Mouse (Mus musculus) ES-Bruce4 (cell line): ENCODE data around the gene Lrrc63. TPM values are rescaled to one million over a fixed set of nuclear protein-coding genes. Genes with fewer than 3 reads are reported as not detected.

ENCODE experiments used
- H3K27ac ChIP-seq: 2 replicates; pipeline ENCODE4 v1.5.1; 2012; ENCODE audit warnings: low read length, inconsistent platforms; ENCODE audit not compliant: insufficient read depth
- H3K27me3 ChIP-seq: 2 replicates; pipeline ENCODE4 v1.6.1; 2012; ENCODE audit warnings: mild to moderate bottlenecking, low read length, inconsistent platforms; ENCODE audit not compliant: control insufficient read depth, poor library complexity, insufficient read depth, severe bottlenecking
- H3K36me3 ChIP-seq: 2 replicates; pipeline ENCODE4 v1.6.1; 2012; ENCODE audit warnings: inconsistent platforms, mild to moderate bottlenecking, low read length, moderate library complexity; ENCODE audit not compliant: control insufficient read depth, poor library complexity, insufficient read depth, severe bottlenecking
- H3K4me1 ChIP-seq: one replicate; pipeline ENCODE4 v1.8.1; 2011; ENCODE audit warnings: low read length; ENCODE audit not compliant: control insufficient read depth, insufficient read depth
- H3K4me3 ChIP-seq: 2 replicates; pipeline ENCODE4 v1.5.1; 2011; ENCODE audit warnings: low read depth, mild to moderate bottlenecking, low read length
- H3K9ac ChIP-seq: 2 replicates; pipeline ENCODE4 v1.6.1; 2012; ENCODE audit warnings: low read depth, mild to moderate bottlenecking, inconsistent platforms; ENCODE audit not compliant: poor library complexity, severe bottlenecking
- H3K9me3 ChIP-seq: replicated peaks from 2 replicates; pipeline ENCODE4 v1.6.1; 2012; ENCODE audit warnings: mild to moderate bottlenecking, low read length, inconsistent platforms; ENCODE audit not compliant: control insufficient read depth, poor library complexity, insufficient read depth, severe bottlenecking
- CTCF ChIP-seq: IDR thresholded peaks from one replicate; pipeline ENCODE4 v1.8.1; 2011; ENCODE audit warnings: low read depth, low read length
- EP300 ChIP-seq: IDR thresholded peaks from 2 replicates; pipeline ENCODE4 v1.6.1; 2011; ENCODE audit warnings: low read depth, low read length; ENCODE audit not compliant: insufficient read depth
- POLR2A ChIP-seq: IDR thresholded peaks from one replicate; pipeline ENCODE4 v1.8.1; 2011; ENCODE audit warnings: low read length; ENCODE audit not compliant: insufficient read depth
- polyA plus RNA-seq: library from polyadenylated mRNA; stranded (reverse); fragments of >200 nt; gene quantifications from 2 replicates; pipeline ENCODE4 v1.2.4, GENCODE M21; 2011; ENCODE audit warnings: low read depth; ENCODE audit not compliant: missing spikeins, insufficient read depth, insufficient read length

Lrrc63 gene
- polyA plus RNA-seq, 1 experiment: not detected

- no peaks in the 10 kb centered on the region; the same call in 1 of the 2 replicates for H3K27me3 ChIP-seq
- H3K9ac ChIP-seq: 0 out of 2 replicates have a peak overlapping the region, but pooled peaks have one; percentile 47
- TF ChIP-seq CTCF (no peak), POLR2A (no peak)
- no peaks in the 10 kb centered on the region for H3K4me1 ChIP-seq
- H3K36me3 ChIP-seq: no peaks in the 10 kb centered on the region
- no peaks in the 10 kb centered on the region for H3K9me3 ChIP-seq
- H3K27ac ChIP-seq: no peak overlapping the region
- H3K4me3 ChIP-seq: peak overlapping the region; percentile 41
Observed at GRCm38 (mm10) chr14:75131324-75131935, 749 bp upstream of the Lrrc63 start.

- Histone ChIP-seq H3K36me3 (no peaks in the 10 kb centered on the region), H3K27me3 (no peaks in the 10 kb centered on the region; the same call in none of the 2 replicates), H3K4me1 (no peaks in the 10 kb centered on the region), H3K9ac (no peak overlapping the region), H3K9me3 (no peaks in the 10 kb centered on the region), H3K27ac (no peak overlapping the region), H3K4me3 (no peak overlapping the region)
- no peak for TF ChIP-seq CTCF
- TF ChIP-seq EP300: no peak
- TF ChIP-seq POLR2A: no peak
Observed at GRCm38 (mm10) chr14:75121658-75122057, 9.0 kb downstream of the Lrrc63 start.

DNA sequence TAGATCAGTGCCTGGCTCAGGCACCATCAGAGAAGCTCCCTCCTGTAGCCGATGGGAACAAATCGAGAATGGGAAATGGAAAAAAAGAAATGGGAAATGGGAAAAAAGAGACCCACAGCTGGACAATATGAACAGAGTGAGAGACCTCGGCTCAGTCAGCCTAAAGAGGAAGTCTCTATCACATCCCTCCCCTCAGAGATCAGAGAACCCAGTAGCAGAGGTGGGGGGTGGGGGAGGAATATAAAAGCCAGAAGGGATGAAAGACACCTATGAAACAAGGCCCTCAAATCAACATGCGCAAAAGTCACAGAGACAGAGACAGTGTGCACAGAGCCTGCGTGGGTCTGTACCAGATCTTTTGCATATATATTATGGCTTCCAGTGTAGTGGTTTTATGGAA lies 27.7 kb downstream of the Lrrc63 start:
- no peak overlapping the region for H3K27ac ChIP-seq
- H3K4me3 ChIP-seq: no peak overlapping the region
- H3K9ac ChIP-seq: no peak overlapping the region
- no peaks in the 10 kb centered on the region for H3K4me1 ChIP-seq
- H3K9me3 ChIP-seq: no peaks in the 10 kb centered on the region
- no peaks in the 10 kb centered on the region for H3K36me3 ChIP-seq
- TF ChIP-seq POLR2A (no peak), CTCF (no peak), EP300 (no peak)
- no peaks in the 10 kb centered on the region for H3K27me3 ChIP-seq

- no peaks in the 10 kb centered on the region for H3K4me1 ChIP-seq
- TF ChIP-seq EP300: no peak
- no peak for TF ChIP-seq CTCF
- TF ChIP-seq POLR2A: no peak
- no peak overlapping the region for H3K4me3 ChIP-seq
- no peaks in the 10 kb centered on the region for H3K36me3 ChIP-seq
- no peaks in the 10 kb centered on the region for H3K9me3 ChIP-seq
- no peak overlapping the region for H3K27ac ChIP-seq
- H3K27me3 ChIP-seq: no peaks in the 10 kb centered on the region
- H3K9ac ChIP-seq: no peak overlapping the region
Observed at GRCm38 (mm10) chr14:75077946-75078345, 52.7 kb downstream of the Lrrc63 start.

DNA sequence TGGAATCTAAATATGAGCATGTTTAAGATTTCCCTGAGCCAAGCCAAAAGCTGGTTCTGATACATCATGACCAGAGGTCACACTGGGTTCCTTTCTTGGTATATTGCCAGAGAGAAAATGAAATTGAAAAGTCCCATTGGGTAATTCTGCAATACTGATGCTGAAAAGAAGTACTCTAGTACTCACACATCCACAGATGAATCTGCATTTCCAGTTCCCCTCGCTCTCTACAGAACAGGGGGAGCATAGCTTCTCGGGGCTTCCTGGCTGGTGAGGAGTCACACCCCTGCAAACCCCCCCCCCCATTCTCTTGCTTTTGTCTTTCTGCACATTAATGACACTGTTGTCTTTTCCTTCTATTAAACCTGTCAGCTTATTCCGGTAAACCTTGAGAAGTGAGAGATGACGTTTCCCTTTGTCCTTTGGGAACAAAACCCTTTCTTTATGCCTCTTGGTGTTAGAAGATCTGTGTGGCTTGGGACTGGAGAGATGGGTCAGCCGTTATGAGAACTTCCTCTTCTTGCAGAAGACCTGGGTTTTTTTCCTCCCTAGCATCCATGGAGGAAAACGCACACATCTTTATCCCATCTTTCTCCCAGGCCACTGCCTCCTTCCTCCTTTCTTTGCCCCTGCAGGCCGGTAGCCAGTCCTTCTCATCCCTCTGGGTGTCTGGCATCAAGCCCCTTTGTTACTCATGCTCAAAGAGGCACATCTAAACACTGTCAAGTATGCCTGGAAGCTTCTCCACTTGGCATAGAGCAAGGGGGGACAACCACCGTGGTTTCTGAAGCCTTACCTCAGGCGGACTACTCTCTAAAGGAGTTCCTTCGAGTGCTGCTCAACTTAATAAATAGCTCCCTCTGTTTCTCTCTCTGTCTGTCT lies 55.1 kb downstream of the Lrrc63 start:
- H3K27ac ChIP-seq: no peak overlapping the region
- no peaks in the 10 kb centered on the region for H3K4me1 ChIP-seq
- H3K4me3 ChIP-seq: no peak overlapping the region
- H3K36me3 ChIP-seq: no peaks in the 10 kb centered on the region
- H3K9me3 ChIP-seq: no peaks in the 10 kb centered on the region
- TF ChIP-seq EP300 (no peak), CTCF (no peak), POLR2A (no peak)
- no peaks in the 10 kb centered on the region for H3K27me3 ChIP-seq
- H3K9ac ChIP-seq: no peak overlapping the region

GRCm38 (mm10) chr14:75071091-75071490 lies 59.6 kb downstream of the Lrrc63 start:
- no peak for TF ChIP-seq POLR2A
- TF ChIP-seq EP300: no peak
- TF ChIP-seq CTCF: no peak
- Histone ChIP-seq H3K27ac (no peak overlapping the region), H3K36me3 (no peaks in the 10 kb centered on the region), H3K4me1 (no peaks in the 10 kb centered on the region), H3K9me3 (peaks cover 3% of the 10 kb centered on the region; the same call in 1 of the 2 replicates), H3K9ac (no peak overlapping the region), H3K4me3 (no peak overlapping the region), H3K27me3 (no peaks in the 10 kb centered on the region)
